Mouse (Mus musculus): Measurements from ENCODE around the gene BC051019. TPM values are rescaled to one million over a fixed set of nuclear protein-coding genes. Genes with fewer than 3 reads are reported as not detected.

BC051019 gene
- total RNA-seq (2014; rRNA removed; ENCODE audit: low replicate concordance) (0.27 TPM in 1 of 2 replicates, not detected in the other), polyA plus RNA-seq (2015; fragmentation: Nextera tagmentation; extraction: Ambion mirVana) (0.48 TPM in 1 of 2 replicates, not detected in the other)

GRCm38 (mm10) chr7:109723697-109724096 is at the start of gene BC051019:
Gene BC051019 (minus strand): TSS chr7:109723850.
- H3K9me3 ChIP-seq (replicated peaks; ENCODE audit: control insufficient read depth, low read length) = no peaks in the 10 kb centered on the region
- TF ChIP-seq EP300 (IDR thresholded peaks at IDR 0.05; ENCODE audit: low read depth) = no peak
- TF ChIP-seq CTCF (IDR thresholded peaks at IDR 0.05; ENCODE audit: low read depth) = no peak
- 92% methylated on average over 5 of the region's 5 CpGs for WGBS
- no peaks in the 10 kb centered on the region for H3K36me3 ChIP-seq (replicated peaks; ENCODE audit: control insufficient read depth, insufficient read depth, low read length)
- no peak within 1 kb of the TSS for H3K27ac ChIP-seq (ENCODE audit: low read depth)
- H3K27me3 ChIP-seq (ENCODE audit: control insufficient read depth, insufficient read depth, low read length) = no peaks in the 10 kb centered on the region
- H3K4me2 ChIP-seq (ENCODE audit: low read depth, low read length) = no peak within 1 kb of the TSS
- no peak within 1 kb of the TSS for H3K9ac ChIP-seq (replicated peaks; ENCODE audit: low read depth, low read length)
- no peaks in the 10 kb centered on the region for H3K4me1 ChIP-seq (ENCODE audit: control insufficient read depth, insufficient read depth)
- H3K4me3 ChIP-seq (ENCODE audit: low read depth, low read length) = no peak within 1 kb of the TSS
- DNase-seq (ENCODE audit: low spot score) = no peak
- ATAC-seq (ENCODE audit: insufficient read depth, low read depth) = no peak

GRCm38 (mm10) chr7:109772251-109772650 is 48.6 kb upstream of the BC051019 start:
- TF ChIP-seq EP300 (IDR thresholded peaks at IDR 0.05; ENCODE audit: low read depth) (no peak), CTCF (IDR thresholded peaks at IDR 0.05; ENCODE audit: low read depth) (no peak)
- no peak overlapping the region for H3K4me3 ChIP-seq (ENCODE audit: low read depth, low read length)

GRCm38 (mm10) chr7:109768699-109769383 is 45.2 kb upstream of the BC051019 start:
- no peak overlapping the region for H3K27ac ChIP-seq (ENCODE audit: low read depth)
- H3K36me3 ChIP-seq (replicated peaks; ENCODE audit: control insufficient read depth, insufficient read depth, low read length) = no peaks in the 10 kb centered on the region
- H3K9me3 ChIP-seq (replicated peaks; ENCODE audit: control insufficient read depth, low read length) = no peaks in the 10 kb centered on the region
- DNase-seq (ENCODE audit: low spot score) (no peak), ATAC-seq (ENCODE audit: insufficient read depth, low read depth) (no peak)
- no peak overlapping the region for H3K4me3 ChIP-seq (ENCODE audit: low read depth, low read length)
- 34% methylated on average over 2 of the region's 2 CpGs for WGBS
- no peak overlapping the region for H3K9ac ChIP-seq (replicated peaks; ENCODE audit: low read depth, low read length)
- TF ChIP-seq EP300 (IDR thresholded peaks at IDR 0.05; ENCODE audit: low read depth) (no peak), CTCF (IDR thresholded peaks at IDR 0.05; ENCODE audit: low read depth) (no peak)
- H3K4me1 ChIP-seq (ENCODE audit: control insufficient read depth, insufficient read depth) = no peaks in the 10 kb centered on the region
- no peak overlapping the region for H3K4me2 ChIP-seq (ENCODE audit: low read depth, low read length)
- no peaks in the 10 kb centered on the region for H3K27me3 ChIP-seq (ENCODE audit: control insufficient read depth, insufficient read depth, low read length)

More at GRCm38 (mm10) chr7:109772251-109772650, 48.6 kb upstream of the BC051019 start:
- no peak overlapping the region for H3K9ac ChIP-seq (replicated peaks; ENCODE audit: low read depth, low read length)
- no peak for ATAC-seq (ENCODE audit: insufficient read depth, low read depth)
- H3K27me3 ChIP-seq (ENCODE audit: control insufficient read depth, insufficient read depth, low read length) = 0 out of 2 replicates have a peak, but pooled peaks cover 2% of the 10 kb centered on the region
- H3K4me1 ChIP-seq (ENCODE audit: control insufficient read depth, insufficient read depth) = no peaks in the 10 kb centered on the region
- no peaks in the 10 kb centered on the region for H3K36me3 ChIP-seq (replicated peaks; ENCODE audit: control insufficient read depth, insufficient read depth, low read length)
- H3K9me3 ChIP-seq (replicated peaks; ENCODE audit: control insufficient read depth, low read length) = no peaks in the 10 kb centered on the region
- no peak overlapping the region for H3K27ac ChIP-seq (ENCODE audit: low read depth)
- no peak for DNase-seq (ENCODE audit: low spot score)
- no peak overlapping the region for H3K4me2 ChIP-seq (ENCODE audit: low read depth, low read length)

- Histone ChIP-seq H3K36me3 (replicated peaks; ENCODE audit: control insufficient read depth, insufficient read depth, low read length) (no peaks in the 10 kb centered on the region), H3K27ac (ENCODE audit: low read depth) (no peak overlapping the region), H3K4me1 (ENCODE audit: control insufficient read depth, insufficient read depth) (no peaks in the 10 kb centered on the region), H3K9me3 (replicated peaks; ENCODE audit: control insufficient read depth, low read length) (no peaks in the 10 kb centered on the region), H3K9ac (replicated peaks; ENCODE audit: low read depth, low read length) (no peak overlapping the region), H3K4me3 (ENCODE audit: low read depth, low read length) (no peak overlapping the region), H3K4me2 (ENCODE audit: low read depth, low read length) (no peak overlapping the region), H3K27me3 (ENCODE audit: control insufficient read depth, insufficient read depth, low read length) (no peaks in the 10 kb centered on the region)
- ATAC-seq (ENCODE audit: insufficient read depth, low read depth) = no peak
- no peak for DNase-seq (ENCODE audit: low spot score)
- WGBS = 74% methylated on average over 7 of the region's 7 CpGs
- no peak for TF ChIP-seq EP300 (IDR thresholded peaks at IDR 0.05; ENCODE audit: low read depth)
- TF ChIP-seq CTCF (IDR thresholded peaks at IDR 0.05; ENCODE audit: low read depth) = no peak
These were observed 44.1 kb upstream of the BC051019 start for GRCm38 (mm10) chr7:109767575-109768350.

- ATAC-seq (ENCODE audit: insufficient read depth, low read depth) = no peak
- WGBS = 68% methylated on average over 2 of the region's 2 CpGs
- H3K4me1 ChIP-seq (ENCODE audit: control insufficient read depth, insufficient read depth) = no peaks in the 10 kb centered on the region
These were observed 40.4 kb upstream of the BC051019 start for GRCm38 (mm10) chr7:109764009-109764408.

More at GRCm38 (mm10) chr7:109764009-109764408, 40.4 kb upstream of the BC051019 start:
- Histone ChIP-seq H3K9ac (replicated peaks; ENCODE audit: low read depth, low read length) (no peak overlapping the region), H3K4me2 (ENCODE audit: low read depth, low read length) (no peak overlapping the region), H3K27me3 (ENCODE audit: control insufficient read depth, insufficient read depth, low read length) (no peaks in the 10 kb centered on the region), H3K27ac (ENCODE audit: low read depth) (no peak overlapping the region), H3K9me3 (replicated peaks; ENCODE audit: control insufficient read depth, low read length) (no peaks in the 10 kb centered on the region), H3K36me3 (replicated peaks; ENCODE audit: control insufficient read depth, insufficient read depth, low read length) (no peaks in the 10 kb centered on the region), H3K4me3 (ENCODE audit: low read depth, low read length) (no peak overlapping the region)
- TF ChIP-seq CTCF (IDR thresholded peaks at IDR 0.05; ENCODE audit: low read depth) = no peak
- no peak for TF ChIP-seq EP300 (IDR thresholded peaks at IDR 0.05; ENCODE audit: low read depth)
- no peak for DNase-seq (ENCODE audit: low spot score)
